Mouse (Mus musculus) stomach, postnatal 0 days (tissue): ENCODE results near the gene Sh2d2a.

Experiments
- CTCF ChIP-seq: IDR thresholded peaks from 2 replicates; pipeline ENCODE4 v1.5.1; 2016; ENCODE audit warnings: antibody characterized with exemption, low read depth, mild to moderate bottlenecking, moderate library complexity
- EP300 ChIP-seq: optimal IDR thresholded peaks from 2 replicates; pipeline ENCODE3; 2016; ENCODE audit warnings: antibody characterized with exemption

DNA sequence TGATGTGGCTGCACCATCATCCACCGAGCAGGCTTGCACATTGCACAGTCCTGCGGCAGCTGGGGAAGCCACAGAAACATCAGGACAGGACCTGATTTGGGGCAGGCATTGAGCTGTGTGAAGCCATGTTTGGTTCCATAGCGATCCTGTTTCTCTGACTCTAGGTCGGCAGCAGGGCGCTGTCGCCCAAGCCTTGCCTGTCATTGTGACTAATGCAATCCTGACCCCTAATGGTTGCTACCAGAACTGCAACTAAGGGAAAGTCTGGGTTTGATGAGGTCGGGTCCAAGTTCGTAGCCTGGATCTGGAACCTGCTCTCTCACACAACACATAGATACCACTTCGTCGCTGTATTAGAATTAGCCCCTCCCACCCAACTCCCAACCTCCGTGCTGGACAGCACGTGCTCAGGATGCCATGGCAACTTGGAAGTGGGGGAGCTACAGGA lies 29.9 kb upstream of the Sh2d2a start:
- TF ChIP-seq CTCF (peak; percentile 96), EP300 (no peak)
